Mouse (Mus musculus) ES-Bruce4 (cell line): ENCODE results near the gene Ankrd33b.

Experiments used
- CTCF ChIP-seq: IDR thresholded peaks from one replicate; pipeline ENCODE4 v1.8.1; 2011; ENCODE audit warnings: low read depth, low read length
- EP300 ChIP-seq: IDR thresholded peaks from 2 replicates; pipeline ENCODE4 v1.6.1; 2011; ENCODE audit warnings: low read depth, low read length; ENCODE audit not compliant: insufficient read depth
- POLR2A ChIP-seq: IDR thresholded peaks from one replicate; pipeline ENCODE4 v1.8.1; 2011; ENCODE audit warnings: low read length; ENCODE audit not compliant: insufficient read depth

DNA sequence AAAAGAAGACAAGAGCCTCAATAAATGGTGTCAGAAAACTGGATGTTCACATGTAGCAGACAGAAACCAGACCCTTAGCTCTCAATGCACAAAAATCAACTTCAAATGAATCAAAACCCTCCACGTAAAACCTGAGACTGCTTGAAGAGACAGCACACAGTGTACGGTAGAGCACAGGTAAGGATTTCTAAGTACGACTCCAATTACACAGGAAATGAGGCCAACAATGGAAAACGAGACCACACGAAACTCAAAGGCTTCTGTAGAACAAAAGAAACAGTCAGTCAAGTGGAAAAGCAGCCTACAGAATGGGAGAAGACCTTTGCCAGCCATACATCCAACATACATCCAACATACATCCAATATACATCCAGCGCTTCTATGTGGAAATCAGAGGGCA, 6.9 kb downstream of the Ankrd33b start:
- TF ChIP-seq CTCF (no peak), POLR2A (no peak), EP300 (no peak)
